Mouse (Mus musculus) heart, postnatal 25 days (tissue): ENCODE data around the gene Ptgds. TPM values are rescaled to one million over a fixed set of nuclear protein-coding genes. Genes with fewer than 3 reads are reported as not detected.
A peak's percentile ranks its signal among the peaks of the same experiment; 100 is the strongest.

ENCODE experiments used
- DNase-seq: peaks from one replicate; pipeline ENCODE4 v3.0.0; 2022; ENCODE audit warnings: low spot score
- intact Hi-C: fragments of 180-260 bp; cut with DNase I; formaldehyde crosslinking; loops from one replicate; pipeline ENCODE4 v1.15.1; 2025
- total RNA-seq, 2 experiments: library from RNA; stranded (reverse); gene quantifications; 2 replicates each; pipeline ENCODE4 v1.2.3; 2021

Gene Ptgds
- total RNA-seq, 2 experiments from 2014 or later: 117 to 160 TPM

DNA sequence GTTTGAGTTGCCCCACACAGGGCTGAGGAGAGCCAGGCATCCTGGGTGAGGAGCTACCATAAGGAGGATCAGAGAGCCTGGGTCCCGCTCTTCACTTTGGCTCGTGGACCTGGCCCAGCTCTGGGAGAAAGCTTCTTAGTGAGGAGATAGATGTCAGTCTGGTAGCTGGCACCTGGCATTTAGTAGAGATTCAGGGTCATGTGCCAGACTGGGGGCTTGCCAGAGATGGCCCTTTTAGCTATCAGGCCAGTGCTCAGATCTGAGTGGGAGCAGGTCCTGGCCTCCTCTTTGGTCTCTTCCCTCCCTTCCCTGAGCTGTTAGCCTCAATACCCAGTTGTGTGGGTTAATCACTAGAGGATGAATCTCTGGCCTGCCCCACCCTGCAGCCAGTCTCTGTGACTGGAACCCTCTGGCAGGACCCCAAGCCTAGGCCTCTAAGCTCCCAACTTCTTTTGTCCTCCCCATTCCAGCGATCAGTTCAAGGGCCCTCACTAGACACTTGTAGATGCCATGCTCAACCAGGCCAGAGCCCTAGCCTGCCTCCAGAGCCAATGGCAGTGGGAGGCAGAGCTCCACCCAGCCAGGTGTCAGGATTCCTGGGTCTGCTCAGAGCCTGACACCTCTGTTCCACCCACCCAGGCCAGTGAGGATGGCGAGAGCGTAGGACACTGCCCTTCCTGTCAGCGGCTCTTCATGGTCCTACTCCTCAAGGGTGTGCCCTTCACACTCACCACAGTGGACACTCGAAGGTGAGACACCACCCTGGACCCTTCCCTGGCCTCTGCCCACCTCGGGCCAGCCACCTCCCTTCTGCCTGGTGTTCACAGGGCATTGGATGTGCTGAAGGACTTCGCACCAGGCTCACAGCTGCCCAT is 12.6 kb downstream of the Ptgds start:
- intact Hi-C loops: no loop called here
- no peak for DNase-seq

DNA sequence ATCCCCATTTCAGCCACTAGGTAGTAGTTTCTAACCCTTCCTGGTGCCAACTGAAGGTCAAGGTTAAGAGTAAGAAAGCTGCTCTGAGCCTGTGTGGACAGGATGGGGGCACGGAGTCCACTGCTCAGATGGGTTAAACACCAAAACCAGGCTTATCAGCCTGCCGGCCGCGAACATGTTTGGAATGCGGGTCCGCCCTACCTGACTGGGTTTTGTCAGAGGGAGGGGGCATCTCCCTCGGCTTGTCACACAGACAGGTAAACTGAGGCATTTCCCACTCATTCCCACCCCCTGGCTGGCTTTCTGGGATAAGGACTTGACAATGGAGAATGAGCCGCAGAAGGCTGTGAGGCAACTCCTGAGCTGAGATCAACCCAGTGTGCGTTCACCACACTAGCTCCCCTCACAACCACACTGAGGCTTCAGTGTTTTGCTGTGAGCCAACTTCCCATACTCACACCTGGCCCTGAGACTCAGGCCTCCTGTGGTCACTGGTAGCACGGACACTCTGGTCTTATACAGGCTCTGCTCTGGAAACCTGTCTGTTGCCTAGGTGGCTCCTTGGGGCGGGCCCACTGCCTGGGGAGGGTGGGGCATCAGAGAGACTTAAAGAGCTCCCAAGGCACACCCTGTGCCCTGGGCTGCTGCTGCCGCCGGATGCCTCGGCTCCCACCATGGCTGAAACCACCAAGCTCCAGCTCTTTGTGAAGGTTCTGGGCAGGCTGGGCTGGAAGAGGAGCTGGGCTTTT is 13.5 kb downstream of the Ptgds start, which contains the start of gene Clic3:
Gene Clic3 (plus strand): TSS at position 634 of the 749 bp plus-strand sequence.
- intact Hi-C loops: no loop called here
- DNase-seq: no peak

DNA sequence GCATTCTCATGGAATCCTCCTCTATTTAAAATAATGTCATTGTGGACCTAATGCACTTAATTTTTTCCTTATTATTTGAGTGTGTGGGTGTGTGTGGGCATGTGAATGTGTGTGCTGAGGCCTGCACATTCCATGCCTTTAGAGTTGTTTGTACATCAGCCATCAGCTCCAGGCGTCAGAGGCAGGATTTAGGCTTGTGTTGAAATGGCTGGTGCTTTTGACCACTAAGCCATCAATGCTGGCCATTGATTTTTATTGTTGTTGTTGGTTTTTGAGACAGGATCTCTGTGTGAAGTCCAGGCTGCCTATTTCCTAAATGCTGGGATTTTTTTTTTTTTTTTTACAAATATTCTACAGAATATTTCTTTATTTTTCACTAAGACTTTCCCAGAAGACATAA is 16.9 kb downstream of the Ptgds start:
- intact Hi-C loops: no loop called here
- DNase-seq: no peak

DNA sequence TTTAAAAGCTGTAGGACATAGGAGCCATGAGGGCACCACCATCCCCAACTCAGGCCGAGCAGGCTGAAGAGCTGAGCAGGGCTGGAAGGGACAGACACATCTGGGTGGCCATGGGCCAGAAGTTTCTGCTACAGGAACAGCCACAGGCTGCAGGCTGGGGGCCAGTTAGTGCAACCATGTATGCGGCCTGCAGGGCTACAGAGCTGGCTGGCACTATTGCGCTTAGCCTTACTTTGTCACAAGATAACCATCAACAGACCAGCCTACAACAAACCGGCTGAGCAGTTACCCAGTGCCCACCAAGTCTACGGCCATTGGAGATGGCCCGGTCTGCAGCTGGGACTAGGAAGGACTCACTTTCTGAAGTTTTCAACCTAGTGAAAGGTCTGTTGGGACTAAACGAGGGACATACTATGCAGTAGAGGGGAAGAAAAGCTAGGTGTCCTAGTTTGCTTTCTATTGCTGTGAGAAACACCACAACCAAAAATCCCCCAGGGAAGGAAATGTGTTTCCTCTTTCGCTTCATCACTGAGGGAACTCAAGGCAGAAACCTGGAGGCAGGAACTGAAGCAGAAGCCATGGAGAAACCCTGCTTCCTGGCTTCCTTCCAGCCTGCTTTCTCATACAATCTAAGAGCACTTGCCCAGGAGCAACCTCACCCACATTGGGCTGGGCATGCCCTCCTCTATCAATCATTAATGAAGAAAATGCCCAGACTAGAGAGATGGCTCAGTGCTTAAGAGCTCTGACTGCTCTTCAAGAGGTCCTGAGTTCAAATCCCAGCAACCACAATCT is 18.8 kb downstream of the Ptgds start:
- DNase-seq: no peak
- intact Hi-C loops: no loop called here

DNA sequence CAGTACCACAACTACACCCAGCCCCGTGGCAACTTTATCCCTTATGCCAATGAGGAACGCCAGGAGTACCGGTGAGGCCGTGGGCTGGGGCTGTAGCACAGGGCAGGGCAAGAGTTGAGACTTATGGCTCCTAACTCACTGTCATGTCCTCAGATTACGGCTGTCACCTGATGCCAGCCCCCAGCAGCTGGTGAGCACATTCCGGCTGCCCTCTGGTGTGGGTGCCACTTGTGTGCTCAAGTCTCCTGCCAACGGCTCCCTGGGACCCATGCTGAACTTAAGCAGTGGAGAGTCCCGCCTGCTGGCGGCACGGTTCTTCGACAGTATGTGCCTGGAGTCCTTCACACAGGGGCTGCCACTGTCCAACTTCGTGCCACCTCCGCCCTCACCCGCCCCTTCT is 27.2 kb downstream of the Ptgds start:
- intact Hi-C loops: no loop called here
- DNase-seq: no peak

DNA sequence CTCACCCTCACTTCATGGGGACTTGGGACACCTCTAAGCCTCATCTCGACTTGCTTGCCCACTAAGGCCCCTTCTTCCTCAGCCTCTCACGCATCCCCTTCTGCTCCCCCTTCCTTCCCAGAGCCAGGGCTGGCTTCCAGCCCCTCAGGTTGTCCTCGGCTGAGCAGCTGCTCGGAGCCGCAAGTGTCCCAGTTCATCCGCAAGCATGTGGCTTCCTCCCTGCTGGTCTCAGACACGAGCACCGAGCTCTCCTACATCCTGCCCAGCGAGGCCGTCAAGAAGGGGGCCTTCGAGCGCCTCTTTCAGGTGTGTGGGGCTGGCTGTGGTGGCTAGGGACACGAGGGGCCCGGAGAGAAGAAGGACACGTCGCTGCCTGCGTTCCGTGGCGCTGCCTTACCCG is 28.8 kb downstream of the Ptgds start:
- DNase-seq: no peak
- intact Hi-C loops: no loop called here

DNA sequence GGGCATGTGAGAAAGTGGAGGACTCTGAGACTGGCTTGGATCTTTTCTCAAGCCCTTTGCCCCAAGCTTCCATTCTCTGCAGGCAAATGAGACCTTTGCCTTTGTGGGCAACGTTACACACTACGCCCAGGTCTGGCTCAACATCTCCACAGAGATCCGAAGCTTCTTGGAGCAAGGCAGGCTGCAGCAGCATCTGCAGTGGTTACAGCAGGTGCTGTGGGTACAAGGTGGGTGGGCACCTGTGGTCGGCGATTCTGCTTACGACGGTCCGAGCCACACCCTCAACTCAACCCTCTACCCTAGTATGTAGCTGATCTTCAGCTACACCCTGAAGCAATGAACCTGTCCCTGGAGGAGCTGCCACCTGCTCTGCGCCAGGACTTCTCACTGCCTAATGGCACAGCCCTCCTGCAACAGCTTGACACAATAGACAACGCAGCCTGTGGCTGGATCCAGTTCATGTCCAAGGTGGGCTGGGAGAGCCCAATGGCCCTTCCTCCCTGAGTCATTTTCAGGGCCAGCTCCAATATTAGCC is 33.5 kb downstream of the Ptgds start:
- intact Hi-C loops: no loop called here
- DNase-seq: no peak

DNA sequence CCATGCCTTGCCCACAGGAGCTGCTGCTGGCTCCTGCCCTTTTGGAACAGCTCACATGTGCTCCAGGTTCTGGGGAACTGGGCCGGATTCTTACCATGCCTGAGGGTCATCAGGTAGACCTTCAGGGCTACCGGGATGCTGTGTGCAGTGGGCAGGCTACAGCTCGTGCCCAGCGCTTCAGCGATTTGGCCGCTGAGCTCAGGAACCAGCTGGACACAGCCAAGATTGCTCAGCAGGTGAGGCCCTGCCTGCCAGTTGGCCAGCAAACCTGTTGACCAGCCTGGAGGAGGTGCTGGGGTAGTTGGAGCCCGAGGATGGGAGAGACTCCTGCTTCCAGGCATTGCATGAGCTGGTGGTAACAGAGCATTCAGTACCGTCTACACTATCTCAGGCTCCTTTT is 35.6 kb downstream of the Ptgds start:
- intact Hi-C loops: no loop called here
- DNase-seq: no peak

DNA sequence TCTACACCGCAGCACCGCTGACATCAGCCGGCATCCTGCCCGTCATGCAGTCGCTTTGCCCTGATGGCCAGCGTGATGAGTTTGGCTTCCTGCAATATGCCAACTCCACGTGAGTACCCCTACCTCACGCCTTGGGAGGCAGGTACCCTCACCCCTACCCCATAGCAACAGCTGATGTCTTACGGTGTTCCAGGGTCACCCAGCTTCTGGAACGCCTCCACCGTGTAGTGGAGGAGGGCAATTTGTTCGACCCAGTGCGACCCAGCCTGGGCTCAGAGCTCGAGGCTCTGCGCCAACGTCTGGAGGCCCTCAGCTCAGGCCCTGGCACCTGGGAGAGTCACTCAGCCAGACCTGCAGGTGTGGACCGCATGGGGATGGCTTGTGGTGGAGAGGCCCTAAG is 36.7 kb downstream of the Ptgds start:
- DNase-seq: no peak
- intact Hi-C loops: no loop called here

DNA sequence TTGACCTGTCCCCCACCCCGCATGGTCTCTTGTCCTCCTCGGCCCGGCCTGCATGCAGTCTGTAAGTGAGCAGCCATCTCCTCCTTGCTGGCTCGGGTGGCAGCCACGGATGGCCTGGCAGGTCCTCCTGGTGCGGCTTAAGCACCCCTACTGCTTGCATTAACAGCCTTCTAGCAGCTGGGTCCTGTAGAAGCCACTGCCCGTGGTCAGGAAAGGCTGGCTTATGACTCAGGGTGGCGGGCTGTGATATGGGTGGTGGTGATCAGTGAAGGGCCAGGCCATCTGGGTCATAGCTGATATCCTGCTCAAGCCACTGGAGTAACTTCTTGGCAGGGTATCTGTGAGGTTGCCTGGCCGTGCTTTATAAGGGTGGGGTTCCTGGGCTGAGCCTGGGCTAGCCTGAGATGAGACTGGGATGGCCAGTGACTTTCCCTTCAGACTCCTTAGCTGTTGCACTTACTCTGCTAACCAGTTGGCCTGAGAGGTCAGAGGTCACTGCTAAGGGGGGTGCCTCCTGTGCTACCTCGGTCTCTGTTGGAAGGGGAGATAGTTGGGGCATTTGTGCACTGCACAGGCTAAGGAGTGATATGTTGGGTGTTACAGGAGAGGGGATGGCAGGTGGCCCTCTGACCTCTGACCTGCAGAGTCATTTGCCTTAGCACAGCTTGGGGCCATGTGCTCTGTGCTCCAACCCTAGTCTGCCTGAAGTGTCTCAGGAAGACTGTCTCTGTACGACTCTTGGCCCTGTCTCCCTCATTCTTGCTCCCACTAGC is 37.3 kb downstream of the Ptgds start:
- intact Hi-C loops: no loop called here
- no peak for DNase-seq

DNA sequence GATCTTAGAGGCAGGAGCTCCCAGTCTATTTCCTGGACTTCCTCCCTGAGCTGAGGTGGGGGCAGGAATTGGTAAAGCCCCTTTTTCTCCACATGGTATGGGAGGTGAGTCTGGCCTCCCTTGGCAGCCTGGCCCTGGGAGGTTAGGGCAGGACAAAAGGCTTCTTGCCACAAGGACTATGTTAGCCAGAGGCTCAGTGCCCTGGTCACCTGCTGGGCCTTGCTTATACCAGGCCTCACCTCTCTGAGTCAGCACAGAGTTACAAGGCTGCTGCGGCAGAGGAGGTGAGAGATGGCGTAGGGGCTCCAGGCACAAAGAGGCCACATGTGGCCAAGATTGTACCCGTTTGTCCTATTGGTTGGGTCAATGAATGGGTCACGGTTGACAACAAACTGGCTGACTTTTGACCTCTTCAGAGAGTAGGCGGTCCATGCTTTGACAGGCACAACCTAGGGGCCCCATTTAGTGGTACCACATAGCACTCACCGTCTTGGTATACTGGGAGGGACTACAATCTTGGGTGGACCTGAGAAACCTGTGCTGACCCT is 38.5 kb downstream of the Ptgds start:
- intact Hi-C loops: loop anchor here (2.0 kb wide), 1 partner anchor 27 kb away; no protein-coding TSS in a partner anchor
- no peak for DNase-seq

DNA sequence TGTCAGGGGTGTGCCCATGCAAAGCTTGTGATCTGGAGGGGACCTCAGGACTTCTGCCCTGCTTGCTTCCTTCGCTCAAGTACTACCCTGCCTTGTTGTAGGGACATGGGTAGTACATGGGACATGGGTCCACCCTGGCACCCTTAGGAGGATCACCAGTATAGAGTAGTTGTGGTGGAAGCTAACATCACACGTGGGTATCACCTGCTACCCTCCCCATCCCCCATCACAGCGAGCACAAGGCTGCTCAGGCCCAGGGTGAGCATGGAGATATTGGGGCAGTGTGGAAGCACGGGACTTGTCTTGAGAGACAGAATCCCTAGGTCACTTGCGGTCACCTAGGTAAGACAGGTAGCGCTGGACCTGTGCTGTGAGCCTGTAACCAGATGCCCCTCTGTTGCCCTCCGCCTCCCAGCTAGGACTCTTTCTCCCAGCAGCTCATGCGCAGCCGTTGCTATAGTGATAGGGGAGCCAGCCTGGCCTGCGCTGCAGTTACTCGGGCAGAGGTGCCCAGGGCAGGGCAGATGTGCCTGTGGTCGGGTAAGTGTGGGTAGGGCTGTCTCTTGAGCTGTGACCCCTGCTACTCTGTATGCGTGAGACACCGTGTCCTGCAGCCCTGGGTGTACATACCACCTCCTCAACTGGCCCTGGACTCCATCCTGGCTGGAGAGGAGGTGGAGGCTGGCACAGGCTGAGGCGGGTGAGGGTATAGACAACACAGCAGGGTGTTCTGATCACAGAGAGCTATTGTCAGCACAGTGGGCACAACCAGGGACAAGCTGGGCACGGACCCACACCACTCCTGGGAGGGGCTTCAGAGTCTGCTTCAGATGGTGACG is 39.2 kb downstream of the Ptgds start:
- no peak for DNase-seq
- intact Hi-C loops: loop anchor here (2.0 kb wide), 1 partner anchor 28 kb away; no protein-coding TSS in a partner anchor

DNA sequence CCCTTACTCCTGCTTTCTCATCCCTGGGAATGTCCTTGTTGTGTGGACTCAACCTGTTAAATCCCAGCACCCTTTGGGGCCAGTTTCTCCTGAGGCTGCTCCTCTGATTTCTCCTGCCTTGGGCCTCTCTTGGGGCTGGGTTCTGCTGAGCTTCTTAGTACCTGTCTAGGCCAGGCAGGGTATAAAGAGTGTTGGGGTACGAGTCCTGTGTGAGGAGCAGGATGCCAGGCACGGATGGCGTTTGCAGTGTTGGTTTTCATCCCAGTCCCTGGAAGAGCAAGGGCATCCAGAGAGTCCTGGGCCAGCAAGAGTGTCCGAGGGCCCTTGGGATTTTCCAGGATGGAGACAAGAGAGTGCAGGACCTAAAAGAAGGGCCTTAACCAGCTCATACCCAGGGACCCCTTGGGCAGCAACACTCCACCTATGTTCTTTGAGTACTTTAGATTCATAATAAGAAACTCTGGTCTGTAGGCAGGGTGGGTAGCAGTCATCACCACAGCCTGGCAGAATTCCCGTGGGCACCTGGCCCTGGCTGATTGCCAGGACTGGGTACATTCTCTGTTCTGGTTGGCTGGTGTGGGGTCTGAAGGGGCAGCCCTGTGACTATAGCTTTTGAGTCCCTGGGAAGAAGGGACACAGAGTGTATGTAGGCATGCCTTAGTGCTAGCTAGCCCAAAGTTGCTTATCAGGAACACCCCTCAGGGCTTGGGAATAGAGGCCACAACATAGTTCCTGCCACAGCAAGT is 40.2 kb downstream of the Ptgds start:
- DNase-seq: no peak
- intact Hi-C loops: loop anchor here (2.0 to 5.0 kb wide), 2 partner anchors 29 to 123 kb away; no protein-coding TSS in a partner anchor

DNA sequence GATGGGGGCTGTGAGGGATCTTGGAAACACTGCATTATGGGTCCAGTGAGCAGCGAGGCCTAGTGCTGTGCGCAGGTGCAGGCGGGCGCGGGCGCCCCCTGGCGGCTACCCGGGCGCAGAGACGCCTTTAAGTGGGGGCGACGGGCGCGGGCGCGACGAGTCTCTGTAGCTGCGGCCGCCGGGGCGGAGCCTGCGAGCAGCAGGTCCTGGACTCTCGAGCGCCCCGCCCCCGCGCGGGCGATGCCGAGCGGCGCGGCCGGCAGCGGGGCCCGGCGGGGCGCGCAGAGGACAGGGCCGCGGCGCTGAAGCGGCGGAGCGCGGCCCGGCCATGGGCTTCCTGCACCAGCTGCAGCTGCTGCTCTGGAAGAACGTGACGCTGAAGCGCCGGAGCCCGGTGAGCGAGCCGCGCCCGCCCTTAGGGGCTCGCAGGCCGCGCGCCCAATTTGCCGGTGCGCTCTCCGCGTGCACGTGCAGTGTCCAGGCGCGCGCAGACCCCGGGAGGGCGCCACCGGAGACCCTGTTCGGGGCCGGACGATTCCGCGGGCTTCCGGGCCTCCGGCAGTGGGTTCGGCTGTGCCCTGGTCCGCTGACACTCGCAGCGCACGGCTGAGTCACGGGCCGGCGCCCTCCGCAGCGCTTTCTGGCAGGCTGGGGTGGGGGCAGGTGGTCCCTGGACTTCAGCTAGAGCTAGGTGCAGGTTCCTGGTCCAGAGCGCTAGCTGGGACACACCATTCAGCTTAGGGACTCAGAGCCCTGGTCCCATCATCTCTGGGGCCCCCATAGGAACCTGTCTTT is 41.2 kb downstream of the Ptgds start, which contains the start of gene Abca2:
Gene Abca2 (plus strand): TSS at position 262 of the 795 bp plus-strand sequence.
- DNase-seq: peak; percentile 85
- intact Hi-C loops: loop anchor here (5.0 kb wide), 1 partner anchor 124 kb away; no protein-coding TSS in a partner anchor

DNA sequence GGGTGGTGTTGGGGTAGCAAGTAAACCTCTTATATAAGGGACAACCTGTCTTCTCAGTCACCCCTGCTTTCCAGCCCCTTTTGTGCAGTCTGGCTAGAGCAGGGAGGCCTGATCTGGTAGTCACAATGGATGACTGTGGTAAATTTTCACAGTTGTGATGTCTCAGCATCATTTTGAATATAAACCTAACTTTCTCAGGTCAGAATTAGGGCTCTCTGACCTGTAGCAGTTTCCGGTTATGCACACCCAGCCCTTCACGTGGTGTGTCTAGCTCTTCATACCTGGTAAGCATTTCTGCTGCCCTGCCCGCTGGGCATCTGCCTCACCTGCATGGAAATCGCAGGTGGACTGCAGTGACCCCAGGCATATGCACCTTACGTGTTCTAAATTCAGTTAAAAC is 42.6 kb downstream of the Ptgds start:
- no peak for DNase-seq
- intact Hi-C loops: loop anchor here (1.0 to 5.0 kb wide), 2 partner anchors 51 to 125 kb away; no protein-coding TSS in a partner anchor

DNA sequence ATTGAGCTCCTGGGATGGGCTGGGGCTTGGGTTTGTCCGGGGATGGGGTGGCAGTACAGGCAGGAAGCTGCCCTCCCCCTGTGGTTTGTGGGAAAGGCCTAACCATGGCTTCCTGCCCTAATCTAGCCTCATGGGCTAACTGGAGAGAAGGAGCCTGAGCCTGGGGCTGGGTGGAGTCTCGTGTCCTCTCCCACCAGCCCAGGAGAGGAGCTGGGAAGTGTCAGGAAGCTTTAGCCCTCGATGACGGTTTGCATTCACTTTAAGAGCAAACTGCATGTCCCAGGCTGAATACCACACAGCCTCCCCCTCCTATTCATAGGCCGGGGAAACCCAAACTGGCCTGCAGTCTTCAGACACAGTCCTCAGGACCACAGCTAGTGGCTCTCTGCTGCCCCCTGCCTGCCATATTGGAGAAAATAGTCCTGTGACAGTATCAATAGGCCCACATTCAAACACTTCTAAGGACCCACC is 43.1 kb downstream of the Ptgds start:
- intact Hi-C loops: loop anchor here (1.0 to 5.0 kb wide), 2 partner anchors 50 to 126 kb away; no protein-coding TSS in a partner anchor
- no peak for DNase-seq
